Mouse (Mus musculus): Measurements from ENCODE around the gene Zfp59.

Gene Zfp59

GRCm38 (mm10) chr7:27881721-27882120 lies 43.3 kb downstream of the Zfp59 start:
- no peak for DNase-seq

DNA sequence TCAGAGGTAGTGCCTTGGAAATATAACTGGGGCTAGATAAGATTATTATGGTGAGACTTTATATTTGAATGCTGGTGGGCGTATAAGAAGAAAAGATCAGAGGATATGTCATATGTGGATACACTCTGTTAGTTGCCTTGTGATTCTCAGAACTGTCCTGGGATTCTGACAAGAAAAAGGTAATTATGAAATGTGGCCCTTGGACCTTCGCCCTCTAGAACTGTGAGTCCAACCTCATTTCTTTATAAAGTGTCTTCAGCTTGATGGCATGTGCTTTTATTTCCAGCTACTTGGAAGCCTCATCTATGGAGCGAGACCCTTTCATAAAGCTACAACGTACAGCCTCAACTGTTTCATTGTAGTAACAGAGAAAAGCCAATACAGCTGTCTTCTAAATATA lies 62.2 kb downstream of the Zfp59 start:
- no peak for DNase-seq

DNA sequence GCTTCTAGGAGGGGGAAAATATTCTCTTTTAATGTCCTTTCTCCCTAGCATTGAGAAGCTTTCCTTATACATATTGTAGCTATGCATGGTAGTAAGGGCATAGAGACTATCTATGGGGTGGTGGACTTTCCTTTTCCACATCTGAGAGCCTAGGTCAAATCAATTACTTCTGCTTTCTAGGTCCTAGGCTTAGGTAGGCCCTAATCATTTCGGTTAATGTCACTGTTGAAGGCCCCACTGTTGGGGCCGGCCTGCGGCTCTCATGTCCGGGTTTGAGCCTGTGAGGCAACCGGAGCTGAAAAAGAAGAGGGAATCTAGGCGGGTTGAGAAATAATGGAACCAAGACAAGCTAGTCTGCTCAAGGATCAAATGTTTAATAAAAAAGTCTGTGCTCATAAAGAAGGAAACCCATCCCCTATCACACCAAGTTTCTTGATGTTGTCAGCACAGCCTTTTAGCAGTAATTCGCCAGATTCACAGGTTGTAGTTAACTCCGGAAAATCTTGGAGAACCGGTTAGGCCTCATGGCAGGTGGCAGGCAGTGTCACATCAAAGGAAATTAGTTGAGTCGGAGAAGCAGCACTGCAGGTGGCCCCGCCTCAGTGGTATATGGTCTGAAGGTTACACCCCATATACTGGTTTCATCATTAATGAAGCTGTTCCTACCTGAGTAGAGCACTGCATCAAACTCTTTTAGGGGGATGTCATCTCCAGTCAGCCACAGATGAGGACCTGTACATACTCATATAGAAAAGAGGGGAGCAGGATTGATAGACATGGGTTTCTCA lies 66.8 kb downstream of the Zfp59 start:
- no peak for DNase-seq

Data from right cerebral cortex, postnatal 14 days (tissue).